Mouse (Mus musculus) heart, postnatal 0 days (tissue): ENCODE measurements around the gene Lamc3.

Experiments used
- CTCF ChIP-seq: IDR thresholded peaks from 2 replicates; pipeline ENCODE4 v1.5.1; 2016; ENCODE audit warnings: antibody characterized with exemption, control low read depth, low read depth
- EP300 ChIP-seq: IDR thresholded peaks from 2 replicates; pipeline ENCODE4 v1.6.1; 2016; ENCODE audit warnings: antibody characterized with exemption, low read depth

GRCm38 (mm10) chr2:31912575-31912974 lies 25.5 kb downstream of the Lamc3 start:
- TF ChIP-seq CTCF (peak; percentile 68), EP300 (no peak)
